Mouse (Mus musculus) thymus, postnatal 0 days (tissue): ENCODE data around the gene Sypl2. TPM values are rescaled to one million over a fixed set of nuclear protein-coding genes. Genes with fewer than 3 reads are reported as not detected.

Experiments used
- DNase-seq: peaks from one replicate; pipeline ENCODE4 v3.0.0-alpha.2; 2015; ENCODE audit warnings: low spot score
- polyA plus RNA-seq: library from polyadenylated mRNA; unstranded; fragments of >200 nt; fragmentation: Nextera tagmentation; extraction: Ambion mirVana; gene quantifications from 2 replicates; pipeline ENCODE4 v1.2.1, GENCODE M21; 2015

Sypl2 gene
- polyA plus RNA-seq, 1 experiment from 2014 or later: 0.10 TPM

- no peak for DNase-seq
These were observed 19.6 kb downstream of the Sypl2 start for GRCm38 (mm10) chr3:108206731-108207375.

- DNase-seq: no peak
These were observed 20.8 kb downstream of the Sypl2 start for GRCm38 (mm10) chr3:108205601-108206000.

GRCm38 (mm10) chr3:108204470-108204869, 22.0 kb downstream of the Sypl2 start:
- no peak for DNase-seq

GRCm38 (mm10) chr3:108203621-108204325, 22.7 kb downstream of the Sypl2 start:
- DNase-seq: peak; percentile 65

GRCm38 (mm10) chr3:108203212-108203611, 23.2 kb downstream of the Sypl2 start:
- DNase-seq: no peak

GRCm38 (mm10) chr3:108202506-108202905, 23.9 kb downstream of the Sypl2 start:
- no peak for DNase-seq

- DNase-seq: peak; percentile 95
These were observed 25.8 kb downstream of the Sypl2 start, which contains the start of gene Cyb561d1 for GRCm38 (mm10) chr3:108200329-108201323. TSS of gene Cyb561d1 (minus strand) at chr3:108201212.

GRCm38 (mm10) chr3:108199231-108199630, 27.2 kb downstream of the Sypl2 start:
- DNase-seq: no peak

GRCm38 (mm10) chr3:108197066-108197497, 29.4 kb downstream of the Sypl2 start:
- DNase-seq: no peak

GRCm38 (mm10) chr3:108195941-108196590, 30.4 kb downstream of the Sypl2 start:
- DNase-seq: no peak

- DNase-seq: no peak
These were observed 31.2 kb downstream of the Sypl2 start for GRCm38 (mm10) chr3:108195287-108195686.

- DNase-seq: no peak
These were observed 32.8 kb downstream of the Sypl2 start for GRCm38 (mm10) chr3:108193686-108194085.

GRCm38 (mm10) chr3:108189897-108190296, 36.6 kb downstream of the Sypl2 start:
- DNase-seq: no peak

GRCm38 (mm10) chr3:108188716-108189490, 37.5 kb downstream of the Sypl2 start:
- no peak for DNase-seq

GRCm38 (mm10) chr3:108187111-108187795, 39.2 kb downstream of the Sypl2 start:
- DNase-seq: no peak

- peak; percentile 65 for DNase-seq
These were observed 40.1 kb downstream of the Sypl2 start, which contains the start of gene Amigo1 for GRCm38 (mm10) chr3:108186098-108187047. TSS of gene Amigo1 (plus strand) at chr3:108186335.

GRCm38 (mm10) chr3:108185460-108186097, 40.9 kb downstream of the Sypl2 start:
- no peak for DNase-seq

GRCm38 (mm10) chr3:108184742-108185141, 41.7 kb downstream of the Sypl2 start:
- no peak for DNase-seq
